Mouse (Mus musculus) ES-E14 (cell line): ENCODE data around the gene Cntnap5a. TPM values are rescaled to one million over a fixed set of nuclear protein-coding genes. Genes with fewer than 3 reads are reported as not detected.
A peak's percentile ranks its signal among the peaks of the same experiment; 100 is the strongest.

Source experiments
- DNase-seq: peaks from one replicate; pipeline ENCODE4 v3.0.0-alpha.2; 2013; ENCODE audit warnings: low read depth, low spot score
- H3K27ac ChIP-seq: 2 replicates; pipeline ENCODE4 v1.5.1; 2012; ENCODE audit warnings: low read depth, mild to moderate bottlenecking, low read length, moderate library complexity, mixed read lengths; ENCODE audit not compliant: poor library complexity, insufficient read depth, severe bottlenecking
- H3K36me3 ChIP-seq: 2 replicates; pipeline ENCODE4 v1.6.1; 2012; ENCODE audit warnings: mild to moderate bottlenecking, low read length, moderate library complexity, mixed read lengths; ENCODE audit not compliant: control insufficient read depth, poor library complexity, insufficient read depth, severe bottlenecking
- H3K4me1 ChIP-seq, 2 experiments: fragments of 150-350 bp in 1 of 2; sonication (generic) in 1 of 2; 2 replicates each; pipeline ENCODE4 v1.6.1; 2012; ENCODE audit warnings: low read length in 2 of 2, mild to moderate bottlenecking in 1 of 2, mixed read lengths in 1 of 2; ENCODE audit not compliant: control insufficient read depth in 2 of 2, insufficient read depth in 2 of 2, poor library complexity in 1 of 2
- H3K4me3 ChIP-seq, 2 experiments: fragments of 150-350 bp in 1 of 2; sonication (generic) in 1 of 2; 2 replicates each; pipeline ENCODE4 v1.5.1; 2012; ENCODE audit warnings: low read length in 2 of 2, low read depth in 1 of 2, mild to moderate bottlenecking in 1 of 2, mixed read lengths in 1 of 2; ENCODE audit not compliant: insufficient read depth in 1 of 2, poor library complexity in 1 of 2, severe bottlenecking in 1 of 2
- H3K9ac ChIP-seq: 2 replicates; pipeline ENCODE4 v1.6.1; 2012; ENCODE audit warnings: low read depth, mild to moderate bottlenecking, low read length, mixed read lengths; ENCODE audit not compliant: poor library complexity, insufficient read depth, severe bottlenecking
- H3K9me3 ChIP-seq: fragments of 150-350 bp; sonication (generic); 2 replicates; pipeline ENCODE4 v1.6.1; 2012; ENCODE audit warnings: low read depth, mild to moderate bottlenecking, low read length; ENCODE audit not compliant: control insufficient read depth, insufficient read depth
- CHD2 ChIP-seq: IDR thresholded peaks from 2 replicates; pipeline ENCODE4 v1.6.1; 2014; ENCODE audit warnings: mild to moderate bottlenecking, low read depth, low read length, inconsistent platforms
- HCFC1 ChIP-seq: IDR thresholded peaks from 2 replicates; pipeline ENCODE4 v1.6.1; 2012; ENCODE audit warnings: low read length, inconsistent platforms, borderline replicate concordance; ENCODE audit not compliant: insufficient read depth
- MAFK ChIP-seq: IDR thresholded peaks from 2 replicates; pipeline ENCODE4 v1.6.1; 2014; ENCODE audit warnings: mild to moderate bottlenecking, low read depth, low read length, inconsistent platforms; ENCODE audit not compliant: insufficient read depth
- ZC3H11A ChIP-seq: IDR thresholded peaks from 2 replicates; pipeline ENCODE4 v1.6.1; 2012; ENCODE audit warnings: low read depth, mild to moderate bottlenecking, inconsistent platforms, low read length, borderline replicate concordance
- ZNF384 ChIP-seq: IDR thresholded peaks from 2 replicates; pipeline ENCODE4 v1.6.1; 2012; ENCODE audit warnings: low read depth, low read length, inconsistent platforms
- in situ Hi-C, 2 experiments: fragments of 600-800 bp; cut with MboI; formaldehyde crosslinking; loops; one replicate each; pipeline ENCODE4 v1.15.1; 2025; ENCODE audit warnings: low sequenced_read_pairs in 2 of 2, inconsistent platforms in 1 of 2; ENCODE audit not compliant: unreplicated experiment in 2 of 2
- total RNA-seq: library from RNA; depleted of rRNA; stranded (reverse); fragments of 300-350 nt; gene quantifications from 2 replicates; pipeline ENCODE4 v1.2.3, GENCODE M21; 2012

Gene Cntnap5a
- total RNA-seq, 1 experiment: not detected

DNA sequence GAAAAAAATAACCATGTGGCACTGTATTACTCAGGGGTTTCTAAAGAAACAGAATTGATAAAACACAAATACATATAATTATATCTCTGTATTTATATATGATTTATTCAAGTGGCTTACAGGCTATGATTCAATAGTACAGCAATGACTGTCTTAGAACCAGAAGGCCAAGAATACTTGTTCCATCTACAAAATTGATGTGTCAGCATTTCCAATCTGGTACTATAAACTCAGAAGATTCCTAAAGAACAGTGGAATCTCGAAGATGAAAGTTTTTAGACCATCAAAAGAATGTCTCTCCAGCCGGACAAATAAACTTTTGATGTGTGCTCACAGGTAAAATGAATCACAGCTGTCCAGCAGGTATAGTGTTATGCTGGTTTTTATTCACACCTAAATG is 331.2 kb downstream of the Cntnap5a start:
- no peak for DNase-seq
- no peaks in the 10 kb centered on the region for H3K9me3 ChIP-seq
- H3K36me3 ChIP-seq: no peaks in the 10 kb centered on the region
- H3K4me3 ChIP-seq: no peak overlapping the region
- in situ Hi-C loops: no loop called here
- peak; percentile 79 for TF ChIP-seq MAFK
- no peak for TF ChIP-seq HCFC1
- no peak for TF ChIP-seq CHD2
- H3K4me1 ChIP-seq: no peaks in the 10 kb centered on the region
- H3K27ac ChIP-seq: no peak overlapping the region
- no peak overlapping the region for H3K9ac ChIP-seq

DNA sequence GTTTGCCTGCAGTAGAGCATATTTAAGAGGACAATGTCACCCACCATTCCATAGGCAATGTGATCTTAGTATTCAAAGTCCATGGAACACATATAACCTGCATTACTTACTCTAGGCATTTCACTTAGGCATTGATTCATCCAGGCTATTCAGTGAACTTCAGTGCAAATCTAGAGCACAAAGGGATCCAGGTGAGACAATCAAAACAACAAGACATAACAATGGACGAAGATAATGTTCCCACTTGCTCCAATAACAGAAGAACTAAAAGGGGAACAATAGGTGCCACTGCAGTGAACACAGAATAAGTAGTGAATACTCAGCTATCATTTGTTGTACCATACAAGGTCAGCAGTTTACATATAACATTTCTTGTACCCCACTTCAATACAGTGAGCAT is 345.1 kb downstream of the Cntnap5a start:
- in situ Hi-C loops: no loop called here
- H3K4me3 ChIP-seq: no peak overlapping the region

GRCm38 (mm10) chr1:116035897-116036296 is 351.3 kb downstream of the Cntnap5a start:
- Histone ChIP-seq H3K36me3 (no peaks in the 10 kb centered on the region), H3K4me1 (no peaks in the 10 kb centered on the region), H3K9ac (no peak overlapping the region), H3K9me3 (no peaks in the 10 kb centered on the region), H3K4me3 (no peak overlapping the region), H3K27ac (no peak overlapping the region)
- in situ Hi-C loops: no loop called here
- TF ChIP-seq ZC3H11A (no peak), CHD2 (no peak), HCFC1 (no peak), MAFK (no peak), ZNF384 (no peak)
- no peak for DNase-seq

More for the DNA sequence above, 345.1 kb downstream of the Cntnap5a start:
- no peak for TF ChIP-seq HCFC1
- no peak for TF ChIP-seq MAFK
- TF ChIP-seq ZC3H11A: no peak
- Histone ChIP-seq H3K27ac (no peak overlapping the region), H3K9me3 (no peaks in the 10 kb centered on the region), H3K4me1 (no peaks in the 10 kb centered on the region), H3K9ac (no peak overlapping the region), H3K36me3 (no peaks in the 10 kb centered on the region)
- DNase-seq: peak; percentile 7

- no peaks in the 10 kb centered on the region for H3K9me3 ChIP-seq
- TF ChIP-seq MAFK: no peak
- no peak for TF ChIP-seq ZNF384
- no peak for TF ChIP-seq ZC3H11A
- no peak for TF ChIP-seq HCFC1
- no peak for TF ChIP-seq CHD2
- no peaks in the 10 kb centered on the region for H3K4me1 ChIP-seq
- no peak for DNase-seq
- no peak overlapping the region for H3K9ac ChIP-seq
- H3K27ac ChIP-seq: no peak overlapping the region
- no peaks in the 10 kb centered on the region for H3K36me3 ChIP-seq
- in situ Hi-C loops: no loop called here
- no peak overlapping the region for H3K4me3 ChIP-seq
Observed at GRCm38 (mm10) chr1:116036894-116037293, 352.3 kb downstream of the Cntnap5a start.

DNA sequence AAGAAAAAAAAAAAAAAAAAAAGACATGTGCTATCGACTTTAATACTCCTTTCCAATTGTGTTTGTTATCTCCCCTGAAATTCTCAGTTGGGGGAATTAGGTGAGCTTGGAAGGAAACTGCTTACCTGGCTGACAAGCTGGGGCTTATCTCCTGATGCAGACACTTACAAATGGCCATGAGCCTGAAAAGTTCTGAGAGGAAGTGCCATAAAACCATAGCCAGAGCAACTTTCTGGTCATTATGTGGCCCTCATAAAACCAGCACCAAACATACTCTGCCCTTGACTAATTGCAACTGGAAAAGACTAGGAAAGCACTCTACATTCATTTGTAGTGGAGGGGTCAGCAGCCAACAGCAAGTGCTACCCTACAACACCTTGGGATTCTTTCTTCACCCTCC is 359.5 kb downstream of the Cntnap5a start:
- in situ Hi-C loops: no loop called here
- H3K9ac ChIP-seq: no peak overlapping the region
- no peaks in the 10 kb centered on the region for H3K4me1 ChIP-seq
- DNase-seq: no peak
- no peaks in the 10 kb centered on the region for H3K9me3 ChIP-seq
- no peak overlapping the region for H3K4me3 ChIP-seq
- no peak overlapping the region for H3K27ac ChIP-seq
- H3K36me3 ChIP-seq: no peaks in the 10 kb centered on the region
- no peak for TF ChIP-seq ZNF384
- TF ChIP-seq MAFK: no peak
- no peak for TF ChIP-seq CHD2
- no peak for TF ChIP-seq HCFC1
- TF ChIP-seq ZC3H11A: no peak
